Mouse (Mus musculus) retina, postnatal 1 day (tissue): Measurements from ENCODE around the gene Nos1ap.
A peak's percentile ranks its signal among the peaks of the same experiment; 100 is the strongest.

Experiments
- DNase-seq: peaks from one replicate; pipeline ENCODE4 v3.0.0-alpha.2; 2012

The Nos1ap gene

GRCm38 (mm10) chr1:170538481-170539061 is 51.1 kb downstream of the Nos1ap start:
- DNase-seq, result no peak

GRCm38 (mm10) chr1:170536344-170536743 is 53.3 kb downstream of the Nos1ap start:
- DNase-seq, result no peak

GRCm38 (mm10) chr1:170535221-170535620 is 54.4 kb downstream of the Nos1ap start:
- DNase-seq, result no peak

- DNase-seq, result no peak
These were observed 58.4 kb downstream of the Nos1ap start for GRCm38 (mm10) chr1:170531286-170531685.

GRCm38 (mm10) chr1:170530456-170530855 is 59.2 kb downstream of the Nos1ap start:
- no peak for DNase-seq

- DNase-seq, result peak; percentile 21
These were observed 66.8 kb downstream of the Nos1ap start for GRCm38 (mm10) chr1:170522891-170523290.

GRCm38 (mm10) chr1:170521520-170522205 is 68.0 kb downstream of the Nos1ap start:
- peak; percentile 93 for DNase-seq

- DNase-seq, result no peak
These were observed 69.5 kb downstream of the Nos1ap start for GRCm38 (mm10) chr1:170520206-170520605.

- no peak for DNase-seq
These were observed 70.0 kb downstream of the Nos1ap start for GRCm38 (mm10) chr1:170519631-170520030.

GRCm38 (mm10) chr1:170516182-170516581 is 73.5 kb downstream of the Nos1ap start:
- no peak for DNase-seq

- DNase-seq, result no peak
These were observed 74.2 kb downstream of the Nos1ap start for GRCm38 (mm10) chr1:170515455-170515854.

- DNase-seq, result no peak
These were observed 75.4 kb downstream of the Nos1ap start for GRCm38 (mm10) chr1:170514226-170514625.

GRCm38 (mm10) chr1:170512429-170513097 is 77.1 kb downstream of the Nos1ap start:
- DNase-seq, result peak; percentile 91

- DNase-seq, result no peak
These were observed 78.9 kb downstream of the Nos1ap start for GRCm38 (mm10) chr1:170510595-170511240.

GRCm38 (mm10) chr1:170506309-170506708 is 83.4 kb downstream of the Nos1ap start:
- DNase-seq, result no peak

GRCm38 (mm10) chr1:170505107-170505506 is 84.6 kb downstream of the Nos1ap start:
- DNase-seq, result no peak

GRCm38 (mm10) chr1:170504378-170504777 is 85.3 kb downstream of the Nos1ap start:
- no peak for DNase-seq

GRCm38 (mm10) chr1:170503277-170503739 is 86.4 kb downstream of the Nos1ap start:
- no peak for DNase-seq

- peak; percentile 54 for DNase-seq
These were observed 87.0 kb downstream of the Nos1ap start for GRCm38 (mm10) chr1:170502491-170503276.

- no peak for DNase-seq
These were observed 87.7 kb downstream of the Nos1ap start for GRCm38 (mm10) chr1:170501970-170502369.

GRCm38 (mm10) chr1:170501556-170501955 is 88.1 kb downstream of the Nos1ap start:
- no peak for DNase-seq

- no peak for DNase-seq
These were observed 89.8 kb downstream of the Nos1ap start for GRCm38 (mm10) chr1:170499891-170500290.

GRCm38 (mm10) chr1:170499466-170499865 is 90.2 kb downstream of the Nos1ap start:
- DNase-seq, result no peak
